Mouse (Mus musculus) liver, embryonic 14.5 days (tissue): ENCODE results near the gene Tmem9.

Source experiments
- CTCF ChIP-seq: IDR thresholded peaks from 2 replicates; pipeline ENCODE4 v1.5.1; 2016; ENCODE audit warnings: antibody characterized with exemption, low read depth, control low read depth
- EP300 ChIP-seq: IDR thresholded peaks from 2 replicates; pipeline ENCODE4 v1.6.1; 2016; ENCODE audit warnings: antibody characterized with exemption, low read depth

GRCm38 (mm10) chr1:135964561-135964960 lies 43.4 kb upstream of the Tmem9 start:
- TF ChIP-seq CTCF = no peak
- no peak for TF ChIP-seq EP300
